Mouse (Mus musculus) thymus, postnatal 36 days (tissue): ENCODE measurements around the gene Ppm1l.
"Not testable (repeated sequence)": the region's sequence is repeated elsewhere in the genome, so short reads cannot be mapped to it uniquely, and the experiment has no call there.

ENCODE experiments used
- DNase-seq, 2 experiments: peaks; one replicate each; pipeline ENCODE4 v3.0.0; 2022; ENCODE audit warnings: mixed read lengths in 2 of 2

Ppm1l gene

DNA sequence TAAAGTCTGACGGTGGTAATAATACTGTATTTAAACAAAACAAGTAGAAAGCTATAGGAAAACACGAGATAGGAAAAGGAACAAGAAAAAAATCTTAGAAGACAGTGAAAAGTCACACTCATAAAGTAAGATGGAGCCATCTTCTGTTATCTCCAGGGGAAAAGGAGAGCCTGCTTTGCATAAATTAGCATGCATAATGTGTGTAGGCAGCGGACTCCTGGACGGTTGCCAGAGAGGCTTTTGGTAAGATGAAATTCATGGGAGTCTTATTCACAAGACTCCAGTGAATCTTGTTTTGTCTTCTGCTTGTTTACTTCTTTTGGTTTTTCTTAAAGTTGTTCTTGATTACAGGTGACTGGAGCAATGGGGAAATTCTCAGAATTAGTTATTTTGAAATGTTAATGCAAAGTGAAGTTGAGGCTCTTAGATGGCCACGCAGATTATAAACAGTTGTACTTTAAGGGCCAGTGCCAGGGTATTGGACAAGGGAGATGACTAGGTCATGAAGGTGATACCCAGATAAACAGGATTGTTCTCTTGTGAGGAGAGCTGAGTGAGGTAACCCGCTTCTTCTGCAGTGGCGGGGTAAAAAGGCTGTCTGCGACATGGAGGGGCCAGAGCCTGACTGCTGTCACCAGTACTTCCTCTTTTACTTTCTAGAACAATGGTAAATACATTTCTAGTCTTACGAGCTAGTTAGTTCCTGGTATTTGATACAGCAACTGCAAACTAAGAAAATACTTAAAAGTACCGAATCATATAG is 57.1 kb downstream of the Ppm1l start:
- no peak for DNase-seq

DNA sequence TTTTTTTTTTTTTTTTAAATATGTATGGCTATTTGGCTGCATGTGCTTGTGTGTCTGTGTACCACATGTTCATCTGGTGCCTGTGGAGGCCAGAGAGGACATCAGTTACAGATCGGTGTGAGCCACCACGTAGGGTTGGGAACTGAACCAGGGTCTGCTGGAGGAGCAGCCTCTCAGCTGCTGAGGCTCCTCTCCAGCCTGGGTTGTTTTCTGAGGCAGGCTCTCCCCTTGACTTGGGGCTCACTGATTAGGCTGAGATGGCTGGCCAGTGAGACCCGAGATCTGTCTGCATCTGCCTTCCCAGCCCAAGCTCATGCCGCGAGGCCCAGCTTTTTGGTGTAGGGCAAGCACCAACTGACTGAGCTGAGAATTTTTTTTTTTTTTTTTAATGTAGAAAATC is 57.9 kb downstream of the Ppm1l start:
- DNase-seq = no peak

DNA sequence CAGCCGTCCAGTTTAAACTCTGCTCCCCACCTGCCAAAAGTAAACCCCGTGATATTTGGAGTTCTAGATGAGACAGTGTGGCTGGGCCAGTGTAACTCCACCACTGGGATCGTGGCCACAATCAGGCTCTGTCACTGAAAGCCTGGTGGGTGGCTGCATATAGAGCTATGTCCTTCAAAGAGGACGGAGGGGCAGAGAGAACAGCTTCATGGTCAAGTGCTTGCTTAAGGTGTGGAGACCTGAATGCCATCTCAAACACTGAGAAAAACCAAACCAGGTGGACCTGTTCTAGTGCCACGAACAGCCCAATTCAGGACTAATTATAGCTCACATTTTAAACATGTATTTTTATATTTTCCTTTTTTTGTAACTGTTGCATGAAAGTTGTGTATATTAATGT is 58.3 kb downstream of the Ppm1l start:
- no peak for DNase-seq

DNA sequence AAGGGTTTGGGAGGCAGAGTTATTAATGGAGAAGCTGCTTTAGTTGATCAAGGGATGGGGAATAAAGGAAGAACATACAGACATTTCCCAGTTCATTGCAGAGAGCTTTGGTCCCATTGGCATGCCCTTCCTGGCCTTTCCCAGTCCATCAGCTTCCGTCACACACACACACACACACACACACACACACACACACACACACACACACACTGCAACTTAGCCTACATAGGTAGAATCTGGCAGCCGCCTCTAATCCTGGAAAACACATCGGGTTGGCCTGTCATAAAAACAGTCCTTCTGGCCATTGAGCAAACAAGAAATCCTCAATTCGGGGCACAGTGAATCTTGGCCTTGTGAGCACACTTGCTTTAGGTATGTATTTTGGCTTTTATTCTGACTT is 64.6 kb downstream of the Ppm1l start:
- no peak for DNase-seq

DNA sequence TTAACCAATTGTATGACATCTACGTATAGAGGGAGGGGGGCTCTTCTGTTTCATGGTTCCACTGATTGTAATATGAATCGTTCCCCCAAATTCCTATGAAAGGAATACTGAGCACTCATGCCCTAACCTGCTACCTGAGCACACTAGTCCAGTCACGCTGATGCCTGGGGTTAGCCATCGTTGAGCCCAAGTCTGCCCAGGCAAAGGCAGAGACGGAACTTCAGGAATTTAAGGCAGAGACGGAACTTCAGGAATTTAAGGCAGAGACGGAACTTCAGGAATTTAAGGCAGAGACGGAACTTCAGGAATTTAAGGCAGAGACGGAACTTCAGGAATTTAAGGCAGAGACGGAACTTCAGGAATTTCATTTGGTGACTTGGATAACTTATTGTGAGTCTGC is 75.2 kb downstream of the Ppm1l start:
- DNase-seq = not testable (repeated sequence)

DNA sequence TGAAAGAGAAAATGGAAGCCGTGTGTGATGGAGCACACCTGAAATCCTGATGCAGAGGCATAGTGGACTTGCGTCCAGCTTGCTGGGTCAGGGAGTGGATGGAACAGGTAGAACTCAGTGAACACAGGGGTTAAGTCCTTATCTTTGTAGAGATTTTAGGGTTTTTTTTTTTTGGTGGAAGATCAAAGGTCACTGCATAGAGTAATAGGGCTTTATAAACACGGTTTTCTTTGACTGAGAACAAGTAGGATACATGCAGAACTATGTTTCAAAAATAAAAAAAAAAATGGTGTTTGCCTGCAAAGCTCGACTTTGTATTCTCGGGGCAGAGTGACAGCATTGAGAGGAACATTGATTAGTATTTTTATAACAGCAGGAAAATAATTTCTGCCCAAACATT is 75.6 kb downstream of the Ppm1l start:
- DNase-seq = no peak

DNA sequence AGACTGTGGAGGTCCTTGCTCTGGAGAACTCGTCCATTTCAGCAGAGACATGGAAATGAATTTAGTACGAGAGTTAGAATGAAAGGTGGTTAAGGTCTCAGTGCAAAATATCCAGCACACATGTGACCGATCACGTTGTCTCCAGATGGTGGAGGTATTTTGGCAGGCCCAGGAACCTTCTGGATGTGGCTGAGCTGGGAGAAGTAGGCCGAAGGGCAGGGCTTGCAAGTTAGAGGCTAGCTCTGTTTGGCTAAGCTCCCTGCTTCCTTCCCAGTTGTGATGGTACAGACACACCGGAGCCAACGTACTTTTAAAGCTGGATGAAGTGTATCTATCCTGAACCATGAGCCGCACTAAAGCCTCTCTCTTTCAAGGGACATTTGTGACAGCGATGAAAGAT is 76.4 kb downstream of the Ppm1l start:
- no peak for DNase-seq

DNA sequence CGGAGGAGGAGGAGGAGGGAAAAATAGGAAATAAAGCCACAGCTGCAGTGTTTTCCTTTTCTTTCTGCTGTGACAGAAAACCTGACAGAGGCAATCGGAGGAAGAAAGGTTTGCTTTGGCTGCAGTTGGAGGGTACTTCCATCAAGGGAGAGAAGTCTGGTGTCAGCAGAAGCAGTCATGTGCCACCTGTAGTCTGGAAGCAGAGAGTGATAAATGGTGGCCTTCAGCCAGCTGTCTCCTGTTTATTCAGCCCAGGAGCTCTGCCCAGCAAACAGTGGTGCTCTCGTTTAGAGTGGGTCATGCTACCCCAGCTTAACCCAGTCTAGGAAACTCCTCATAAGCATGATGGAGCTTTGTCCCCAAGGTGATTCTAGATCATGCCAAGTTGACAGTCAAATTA is 77.3 kb downstream of the Ppm1l start:
- DNase-seq = no peak

DNA sequence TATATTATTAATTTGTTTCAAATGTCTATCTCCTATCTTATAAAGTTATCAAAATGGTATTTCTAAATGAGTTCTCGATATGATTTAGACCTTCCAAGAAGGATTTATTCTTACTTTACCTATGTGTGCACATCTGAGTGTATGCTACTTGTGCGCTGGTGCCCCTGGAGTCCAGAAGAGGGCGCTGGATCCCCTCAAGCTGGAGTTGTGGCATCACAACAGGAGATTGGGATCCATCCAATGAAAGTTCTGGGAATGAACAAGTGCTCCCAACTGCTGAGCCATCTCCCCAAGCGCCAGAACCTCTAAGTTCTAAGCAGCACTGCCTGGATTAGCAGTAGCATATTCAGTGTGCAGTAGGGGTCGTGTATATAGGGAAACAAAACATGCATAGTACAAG is 78.4 kb downstream of the Ppm1l start:
- DNase-seq = no peak

DNA sequence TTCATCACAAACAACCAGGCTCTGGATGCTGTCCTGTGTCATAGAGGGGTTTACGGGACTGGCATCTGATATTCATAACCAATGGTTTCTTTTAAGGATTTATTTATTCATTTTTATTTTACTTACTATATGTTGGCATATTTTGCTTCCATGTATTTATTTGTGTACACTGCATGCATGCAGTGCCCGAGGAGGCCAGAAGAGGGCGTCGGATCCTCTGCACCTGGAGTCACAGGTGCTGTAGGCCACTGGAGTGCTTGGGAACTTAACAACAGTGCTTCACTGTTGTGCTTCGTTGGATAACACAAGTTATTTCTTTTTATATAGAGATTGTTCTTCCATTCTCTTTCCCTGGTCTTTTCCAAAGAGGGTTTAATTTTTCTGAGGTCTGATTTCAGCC is 81.1 kb downstream of the Ppm1l start:
- DNase-seq = peak in 1 of 2 experiments; percentile 8

DNA sequence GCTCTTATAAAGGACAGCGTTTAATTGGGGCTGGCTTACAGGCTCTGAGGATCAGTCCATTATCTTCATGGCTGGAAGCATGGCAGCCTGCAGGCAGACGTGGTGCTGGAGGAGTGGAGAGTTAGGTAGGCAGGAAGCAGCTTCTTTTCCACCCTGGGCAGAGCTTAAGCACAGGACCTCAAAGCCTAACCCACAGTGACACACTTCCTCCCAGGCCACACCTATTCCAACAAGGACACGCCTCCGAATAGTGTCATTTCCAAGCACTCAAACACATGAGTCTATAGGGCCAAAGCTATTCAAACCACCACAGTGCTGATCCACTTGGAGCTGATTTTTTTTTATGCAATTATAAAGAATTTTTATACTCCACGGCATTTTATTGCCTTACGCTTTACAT is 82.7 kb downstream of the Ppm1l start:
- no peak for DNase-seq

DNA sequence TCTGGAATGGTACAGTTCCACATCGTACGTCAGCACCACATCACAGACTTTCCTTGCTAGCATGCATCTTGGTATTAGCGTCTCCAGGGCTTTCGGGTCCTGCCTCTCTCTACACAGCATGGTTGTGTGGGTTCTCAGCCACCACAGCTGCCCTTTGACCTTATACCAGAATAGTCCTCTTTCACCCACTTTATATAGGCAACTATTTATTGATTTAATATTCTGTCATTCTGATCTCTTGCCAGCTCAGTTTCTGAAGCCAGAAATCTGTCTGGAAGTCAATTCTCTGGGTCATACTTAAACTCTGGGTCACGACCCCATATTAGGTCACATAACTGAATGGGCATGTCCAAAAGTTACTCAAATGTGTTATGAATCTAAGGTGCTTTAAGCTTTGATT is 86.5 kb downstream of the Ppm1l start:
- DNase-seq = no peak

DNA sequence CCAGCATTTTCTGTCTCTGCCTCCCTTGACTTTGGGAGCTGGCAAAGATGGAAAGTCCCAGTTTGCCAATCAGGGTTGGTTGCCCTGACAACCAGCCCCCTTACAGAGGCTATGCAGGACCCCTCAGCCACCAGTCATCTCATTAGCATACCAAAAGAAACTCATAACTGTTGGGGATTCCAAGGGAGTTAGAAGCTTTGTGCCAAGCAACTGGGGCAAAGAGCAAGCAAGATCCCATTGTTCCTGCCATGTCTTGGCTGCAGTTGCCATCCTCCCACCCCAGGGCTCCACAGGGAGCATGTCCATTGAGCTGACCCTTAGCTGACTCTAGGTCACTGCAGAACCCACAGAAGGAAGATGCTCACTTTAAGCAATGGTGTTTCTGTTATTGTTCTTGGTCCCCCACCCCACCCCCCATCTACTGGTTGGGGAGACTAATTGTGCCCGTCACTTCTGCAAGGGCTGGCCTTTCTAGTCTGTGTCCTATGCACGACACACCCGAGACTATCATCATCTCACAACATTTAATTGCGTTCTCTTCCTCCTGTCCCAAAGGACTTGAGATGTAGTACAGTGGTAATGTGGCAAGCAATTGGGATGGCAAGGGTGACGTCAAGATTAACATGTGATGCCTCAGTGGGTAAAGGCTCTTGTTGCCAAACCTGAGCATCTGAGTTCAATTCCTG is 89.7 kb downstream of the Ppm1l start:
- no peak for DNase-seq

DNA sequence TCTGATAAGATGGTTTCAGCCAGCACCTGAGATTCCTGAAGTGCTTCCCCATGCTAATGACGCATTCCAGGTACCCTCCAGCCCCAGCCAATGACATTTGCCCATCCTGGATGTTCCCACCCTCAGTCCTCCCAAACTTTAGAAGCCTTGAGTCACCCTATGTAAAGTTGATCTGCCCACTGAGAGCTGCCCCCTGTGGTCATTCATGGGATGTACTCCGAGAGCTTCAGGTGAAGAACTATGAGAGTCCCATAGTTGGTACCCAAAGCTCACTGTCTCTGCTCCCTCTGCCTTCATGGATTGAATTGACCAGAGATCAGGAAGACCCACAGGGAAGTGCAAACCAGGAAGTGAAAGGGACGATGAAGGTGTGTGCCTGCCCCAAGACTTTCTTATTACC is 91.4 kb downstream of the Ppm1l start:
- DNase-seq = peak in 1 of 2 experiments; percentile 7

DNA sequence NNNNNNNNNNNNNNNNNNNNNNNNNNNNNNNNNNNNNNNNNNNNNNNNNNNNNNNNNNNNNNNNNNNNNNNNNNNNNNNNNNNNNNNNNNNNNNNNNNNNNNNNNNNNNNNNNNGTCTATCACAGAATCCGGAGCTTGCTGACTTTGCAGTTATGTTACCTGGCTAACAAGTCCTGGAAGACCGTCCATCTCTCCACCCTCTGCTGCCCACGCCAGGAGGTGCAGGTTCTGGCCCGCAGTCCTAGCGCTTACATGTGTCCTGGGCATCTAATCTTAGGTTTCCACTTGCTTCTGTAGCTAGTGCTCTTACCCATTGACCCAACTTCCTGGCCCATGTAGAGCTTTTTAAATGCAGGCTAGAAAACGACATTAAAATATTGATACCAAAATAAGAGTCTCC is 99.5 kb downstream of the Ppm1l start:
- DNase-seq = no peak

DNA sequence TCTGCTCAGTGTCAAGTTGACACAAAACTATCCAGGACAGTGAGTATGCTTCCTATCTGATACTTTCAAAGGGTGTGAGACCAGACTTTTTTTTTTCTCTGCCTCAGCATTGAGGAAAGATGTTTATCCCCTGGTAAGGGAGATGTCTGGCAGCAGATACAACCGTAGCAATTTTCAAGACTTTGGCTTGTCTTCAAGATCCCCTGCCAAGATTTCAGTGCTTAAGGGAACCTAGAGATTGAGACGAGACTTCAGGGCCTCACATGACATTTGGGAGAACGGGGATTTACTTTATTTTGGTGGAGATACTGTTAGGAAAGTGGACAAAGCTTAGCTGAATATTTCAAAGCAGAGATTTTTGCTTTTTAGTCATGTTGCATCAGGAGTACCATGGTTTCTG is 106.1 kb downstream of the Ppm1l start:
- no peak for DNase-seq

DNA sequence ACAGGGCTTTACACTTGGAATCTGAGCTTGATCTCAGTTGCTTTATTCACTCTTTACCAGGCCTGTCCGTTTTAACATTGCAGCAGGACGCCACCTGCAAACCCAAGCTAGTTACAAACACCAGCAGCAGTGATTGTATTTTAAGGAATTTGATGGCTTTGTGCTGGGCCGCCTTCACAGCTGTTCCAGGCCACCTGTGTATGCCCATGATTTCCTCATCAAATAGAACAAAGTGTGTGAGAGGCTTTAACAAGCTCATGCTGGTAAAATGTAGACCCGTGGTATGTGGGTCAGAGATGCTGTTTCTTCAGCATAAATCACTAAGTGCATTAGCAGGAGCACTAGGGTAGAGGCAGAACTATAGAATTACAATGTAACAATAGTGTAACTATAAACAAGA is 106.7 kb downstream of the Ppm1l start:
- DNase-seq = no peak

DNA sequence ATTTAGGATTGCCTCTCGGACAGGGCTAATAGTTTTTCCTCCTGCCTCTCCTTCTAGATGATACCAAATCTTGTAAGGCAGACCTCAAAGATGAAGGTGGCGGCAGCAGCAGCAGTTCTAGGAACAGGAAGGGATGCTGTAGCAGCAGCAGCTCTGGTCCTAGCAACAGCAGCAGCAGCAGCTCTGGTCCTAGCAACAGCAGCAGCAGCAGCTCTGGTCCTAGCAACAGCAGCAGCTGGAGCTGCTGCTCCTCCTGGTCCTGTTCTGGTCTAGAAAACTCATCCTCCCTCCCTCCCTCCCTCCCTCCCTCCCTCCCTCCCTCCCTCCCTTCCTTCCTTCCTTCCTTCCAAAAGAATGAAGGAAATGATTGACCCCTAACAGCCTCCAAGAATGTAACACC is 108.1 kb downstream of the Ppm1l start:
- DNase-seq = not testable (repeated sequence)

DNA sequence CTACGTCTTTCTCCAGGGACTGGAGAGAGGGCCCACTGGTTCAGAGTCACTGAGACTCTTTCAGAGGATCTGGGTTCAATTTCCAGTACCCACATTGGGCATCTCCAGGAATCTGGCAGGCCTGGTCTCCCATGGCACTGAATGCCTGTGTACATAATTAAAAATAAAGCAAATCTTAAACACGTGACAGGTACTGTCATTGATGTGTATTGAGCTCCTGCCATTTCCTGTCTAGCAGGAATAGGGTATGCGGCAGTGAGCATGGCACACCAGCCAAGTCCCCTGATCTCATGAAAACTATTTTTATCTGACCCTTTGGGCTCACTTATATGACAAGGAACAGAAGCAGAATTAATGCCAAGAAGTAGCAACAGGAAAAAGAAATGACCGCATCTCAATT is 110.6 kb downstream of the Ppm1l start:
- no peak for DNase-seq

DNA sequence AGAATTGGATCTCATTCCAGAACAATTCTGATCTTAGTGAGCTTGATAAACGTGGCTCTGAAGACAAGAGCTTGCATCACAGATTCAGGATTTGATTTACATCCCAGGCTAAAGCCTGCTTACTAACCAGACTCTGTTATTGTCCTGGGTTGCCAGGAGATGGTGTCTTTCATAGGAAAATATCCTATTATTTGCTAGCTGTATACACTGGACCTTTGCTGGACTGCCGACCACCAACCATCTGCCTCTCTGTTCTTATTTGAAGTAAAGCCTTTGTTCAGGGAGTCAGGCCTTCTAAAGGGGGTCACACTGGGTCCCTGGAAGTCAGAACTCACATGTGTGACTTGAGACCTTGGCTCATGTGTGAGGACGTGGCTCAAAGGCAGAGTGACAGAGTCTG is 111.6 kb downstream of the Ppm1l start:
- DNase-seq = no peak

DNA sequence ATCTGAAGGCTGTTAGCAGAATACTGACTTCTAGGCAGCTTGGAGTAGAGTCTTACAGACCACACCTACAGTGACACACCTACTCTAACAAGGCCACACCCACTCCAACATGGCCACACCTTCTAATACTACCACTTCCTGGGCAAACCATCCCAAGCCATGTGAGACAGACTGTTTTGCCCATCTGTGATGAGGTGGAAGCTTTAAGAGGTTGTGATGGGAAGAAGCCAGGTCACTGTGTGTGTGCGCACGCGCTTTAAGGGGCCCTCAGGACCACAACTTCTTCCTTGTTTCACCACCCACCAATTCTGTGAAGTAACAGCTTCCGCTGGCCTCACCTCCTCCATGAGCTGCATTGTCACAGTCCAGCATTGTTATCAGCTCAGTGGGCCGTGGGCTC is 112.7 kb downstream of the Ppm1l start:
- no peak for DNase-seq

DNA sequence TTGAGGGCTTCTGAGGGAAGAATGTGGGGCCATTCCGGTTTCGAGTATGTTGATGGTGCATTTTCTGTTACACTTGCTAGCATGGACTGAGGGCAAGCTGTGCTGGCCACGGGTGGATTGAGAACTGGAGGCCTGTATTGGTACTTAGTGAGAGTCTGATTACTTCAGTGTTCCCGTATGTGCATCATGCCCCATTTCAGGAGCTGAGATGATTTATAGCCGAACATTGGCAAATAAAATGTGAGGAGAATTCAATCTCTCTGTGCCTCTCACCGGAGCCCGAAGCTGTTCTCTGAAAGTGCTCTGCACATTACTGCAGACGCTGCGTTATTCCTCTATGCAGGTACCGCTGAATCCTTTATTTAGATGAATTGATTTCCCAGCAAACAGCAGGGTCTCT is 116.9 kb downstream of the Ppm1l start:
- no peak for DNase-seq

DNA sequence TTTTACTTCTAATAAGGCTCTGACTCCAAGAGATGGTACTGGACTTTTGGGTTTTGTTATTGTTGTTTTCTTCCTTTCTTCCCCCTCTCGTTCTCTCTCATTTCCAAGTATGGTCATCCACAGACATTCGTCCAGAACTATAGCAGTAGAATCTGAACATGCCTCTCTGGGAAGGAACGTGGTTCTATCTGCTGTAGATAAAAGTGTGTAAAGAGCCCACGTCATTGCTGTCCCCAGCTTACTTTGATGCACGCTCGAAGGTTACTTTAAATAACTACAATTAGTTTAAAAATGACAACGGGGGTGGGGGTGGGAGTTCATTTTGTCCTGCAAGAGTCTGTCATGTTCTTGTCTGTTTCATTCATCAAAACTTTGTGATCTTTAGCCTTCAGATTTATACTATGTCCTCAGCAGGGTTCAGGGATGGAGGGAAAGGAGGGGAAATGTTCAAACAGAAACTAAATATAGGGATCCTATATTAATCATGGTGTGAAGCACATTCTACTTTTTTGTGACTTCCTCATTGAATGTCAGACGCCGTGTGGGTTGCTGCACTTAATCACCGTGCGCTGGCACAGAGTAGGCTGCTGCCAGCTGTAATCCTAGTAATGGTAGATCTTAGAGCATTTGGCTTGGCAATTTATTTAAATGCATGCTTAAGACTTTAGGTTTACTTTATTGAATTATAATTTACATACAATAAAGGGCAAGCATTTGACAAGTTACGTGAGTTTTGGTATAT is 122.3 kb downstream of the Ppm1l start:
- DNase-seq = no peak

DNA sequence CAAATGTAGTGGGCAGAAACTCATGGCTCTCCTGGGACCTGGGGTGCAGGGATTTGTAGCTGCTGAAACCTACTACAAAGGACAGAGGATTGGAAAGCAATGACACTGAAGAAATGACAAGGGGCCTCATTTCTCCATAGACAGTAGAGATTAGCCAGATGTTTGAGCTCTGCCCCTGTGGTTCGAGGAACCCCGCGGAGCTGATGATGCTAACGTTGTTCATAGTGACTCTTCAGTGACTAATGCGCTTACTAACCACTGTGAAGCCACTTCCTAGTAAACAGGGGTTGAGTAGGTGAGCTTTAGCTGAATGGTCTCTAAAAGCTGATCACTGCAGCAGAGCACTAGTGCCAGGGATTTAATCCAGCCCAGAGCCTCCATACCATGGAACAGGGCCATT is 124.1 kb downstream of the Ppm1l start:
- DNase-seq = no peak
